14 mouse cellular contexts compared by ENCODE assay signal in genomic region chr2:31126048-31126447, GRCm38 (mm10).
"Had no signal": no experiment of that assay in that cellular context is flagged by ENCODE, and none has a peak within 500 bp of the region (broad histone marks: within the 10 kb centered on the region; RNA-seq: fewer than 3 reads in every experiment).

No protein-coding gene starts in this region.

- H3K4me3 ChIP-seq: kidney, embryonic 15.5 days; midbrain, embryonic 10.5 days; myocyte; neural tube, embryonic 15.5 days had no signal

- H3K36me3 ChIP-seq: kidney, embryonic 15.5 days; midbrain, embryonic 10.5 days; neural tube, embryonic 15.5 days had no signal

- DNase-seq: kidney, adult 2 months; kidney, postnatal 14 days; layer of hippocampus, adult 9-11 months; lung, adult 2 months; lung, postnatal 36 days; midbrain, embryonic 14.5 days; right cerebral cortex, adult 18-20 months; right cerebral cortex, postnatal 25 days; thymus, postnatal 36 days had no signal

- H3K27ac ChIP-seq: kidney, embryonic 15.5 days; liver, embryonic 14.5 days; midbrain, embryonic 10.5 days; neural tube, embryonic 15.5 days had no signal

- H3K27me3 ChIP-seq: kidney, embryonic 15.5 days; neural tube, embryonic 15.5 days had no signal

- H3K9me3 ChIP-seq: kidney, embryonic 15.5 days; midbrain, embryonic 10.5 days; neural tube, embryonic 15.5 days had no signal
